In the genomic region with DNA sequence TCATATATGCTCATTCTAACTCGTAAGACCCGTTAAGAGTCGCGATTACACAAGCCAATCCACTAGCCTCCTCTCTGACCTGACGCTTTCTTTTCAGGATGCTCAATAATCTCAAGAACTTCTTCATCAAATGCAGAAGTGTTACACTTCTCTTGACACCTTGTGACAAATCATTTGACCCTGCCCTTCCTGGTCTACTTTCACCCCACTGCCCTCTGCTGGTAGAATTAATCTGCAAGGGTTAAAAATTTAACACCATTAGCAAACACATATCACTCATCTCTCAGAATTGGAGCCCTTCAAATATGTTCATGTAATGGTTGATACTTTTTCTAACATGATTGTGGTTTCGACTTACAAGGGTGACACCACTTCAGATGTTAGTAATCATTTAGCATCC, we compare ENCODE assay signal across 14 mouse cellular contexts. TPM values are rescaled to one million over a fixed set of nuclear protein-coding genes. Genes with fewer than 3 reads are reported as not detected.
DNase-seq lines count a peak whose midpoint lies in the region; ATAC-seq lines count a peak whose summit lies in the region.
"Had no signal": no experiment of that assay in that cellular context is flagged by ENCODE, and none has a peak within 500 bp of the region (broad histone marks: within the 10 kb centered on the region; RNA-seq: fewer than 3 reads in every experiment).

No protein-coding gene starts in this region.

- H3K27ac ChIP-seq in kidney, embryonic 14.5 days (ENCODE audit: low read depth, low read length): no peak overlapping the region
- H3K27ac ChIP-seq: forebrain, embryonic 12.5 days; hindbrain, embryonic 13.5 days had no signal

- no peaks in the 10 kb centered on the region for H3K27me3 ChIP-seq in kidney, embryonic 14.5 days (ENCODE audit: control insufficient read depth, insufficient read depth, low read length)
- H3K27me3 ChIP-seq: forebrain, embryonic 12.5 days; hindbrain, embryonic 13.5 days had no signal

- H3K4me3 ChIP-seq in kidney, embryonic 14.5 days (ENCODE audit: low read length): no peak overlapping the region
- H3K4me3 ChIP-seq: forebrain, embryonic 12.5 days; hindbrain, embryonic 13.5 days had no signal

- no peaks in the 10 kb centered on the region for H3K36me3 ChIP-seq in kidney, embryonic 14.5 days (ENCODE audit: control insufficient read depth, insufficient read depth, low read length)
- H3K36me3 ChIP-seq: forebrain, embryonic 12.5 days; hindbrain, embryonic 13.5 days had no signal

- no peaks in the 10 kb centered on the region for H3K4me1 ChIP-seq in kidney, embryonic 14.5 days (ENCODE audit: control insufficient read depth, insufficient read depth, low read length)
- H3K4me1 ChIP-seq: forebrain, embryonic 12.5 days; hindbrain, embryonic 13.5 days had no signal

- H3K9me3 ChIP-seq in kidney, embryonic 14.5 days (ENCODE audit: control insufficient read depth, low read length): no peaks in the 10 kb centered on the region
- H3K9me3 ChIP-seq: forebrain, embryonic 12.5 days; hindbrain, embryonic 13.5 days had no signal

- WGBS in kidney, embryonic 14.5 days: 85% methylated on average over 6 of the region's 6 CpGs

- ATAC-seq in kidney, embryonic 14.5 days (ENCODE audit: low FRiP score, low TSS enrichment): no peak
- ATAC-seq in common myeloid progenitor, adult 5-6 weeks (replicated peaks; ENCODE audit: low read depth, poor library complexity, severe bottlenecking): peak; percentile 77

- H3K4me2 ChIP-seq in kidney, embryonic 14.5 days (replicated peaks; ENCODE audit: low read depth, low read length): no peak overlapping the region
- H3K4me2 ChIP-seq: forebrain, embryonic 12.5 days; hindbrain, embryonic 13.5 days had no signal

- peak; percentile 3 to 5 for DNase-seq in kidney, postnatal 36 days
- peak; percentile 9 for DNase-seq in thymus, postnatal 14 days
- DNase-seq in thymus, postnatal 36 days: no peak
- DNase-seq in ovary, postnatal 14 days (ENCODE audit: low spot score): no peak
- no peak for DNase-seq in adrenal gland, postnatal 10 days
- no peak for DNase-seq in heart, adult 9 months (ENCODE audit: low spot score in 2 of 2)
- DNase-seq: kidney, postnatal 25 days; left cerebral cortex, postnatal 4 days; lung, postnatal 10 days; right cerebral cortex, adult 18-20 months had no signal

- no peak overlapping the region for H3K9ac ChIP-seq in kidney, embryonic 14.5 days (ENCODE audit: low read depth, low read length)
- H3K9ac ChIP-seq: forebrain, embryonic 12.5 days; hindbrain, embryonic 13.5 days had no signal

RNA-seq across cellular contexts. Expression of gene Tmem167, which starts 37.2 kb away (rescaled TPM):
- polyA plus RNA-seq in kidney, embryonic 14.5 days (2014; fragmentation: Nextera tagmentation; extraction: Ambion mirVana): 77.0 and 88.9 TPM in 2 replicates
- total RNA-seq in common myeloid progenitor, adult 5-6 weeks (2017): 23.9 and 26.1 TPM in 2 replicates
- total RNA-seq in adrenal gland, postnatal 10 days (2021): 10 to 100 TPM; 17.8 to 18.7 TPM

RNA-seq across cellular contexts. Expression of gene Xrcc4, which starts 37.7 kb away (rescaled TPM):
- polyA plus RNA-seq in kidney, embryonic 14.5 days (2014; fragmentation: Nextera tagmentation; extraction: Ambion mirVana): 13.3 and 15.0 TPM in 2 replicates
- 22.9 and 23.3 TPM in 2 replicates for total RNA-seq in common myeloid progenitor, adult 5-6 weeks (2017)
- 10 to 100 TPM; 12.2 to 13.7 TPM for total RNA-seq in adrenal gland, postnatal 10 days (2021)

Comparison
In these comparisons a context has a peak if more than half of its experiments do, and no peak if none do; other contexts are left out.
1. DNase-seq: peak in kidney, postnatal 36 days (2 of 2) and thymus, postnatal 14 days (single experiment); none in thymus, postnatal 36 days (0 of 2), ovary, postnatal 14 days (single experiment), adrenal gland, postnatal 10 days (single experiment) and heart, adult 9 months (0 of 2).